Mouse (Mus musculus) forelimb bud, embryonic 11.5 days (tissue): ENCODE measurements at regions not wholly inside any gene's neighbourhood (a gene's known extent, or its start where the extent isn't known, plus 50 kb on each side); places are given as distances from the start of the nearest gene placed in this dataset.

Experiments used
- DNase-seq: peaks from one replicate; pipeline ENCODE4 v3.0.0-alpha.2; 2012; ENCODE audit warnings: low read depth, low spot score

DNA sequence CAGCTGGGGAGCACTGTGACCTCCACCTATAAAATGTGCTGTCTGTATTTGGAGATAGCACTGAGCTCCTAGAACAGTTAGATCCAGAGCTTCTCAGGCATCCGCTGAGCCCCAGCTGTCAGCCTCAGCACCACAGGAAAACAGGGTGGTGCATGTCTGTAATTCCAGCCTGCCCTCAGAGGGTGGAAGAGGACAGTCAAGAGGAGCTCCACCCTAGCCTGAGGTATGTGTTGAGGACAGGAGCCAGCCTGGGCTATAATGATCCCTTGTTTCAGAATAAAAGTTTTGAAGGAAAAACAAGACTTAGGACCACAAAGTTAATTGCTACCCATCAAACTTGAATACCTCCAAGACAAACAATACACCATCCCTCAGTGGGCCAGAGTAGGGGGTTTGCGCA is 139.8 kb upstream of the Gm765 start:
- no peak for DNase-seq

- no peak for DNase-seq
These were observed 125.0 kb upstream of the Gm765 start for GRCm38 (mm10) chr6:98467563-98467962.

DNA sequence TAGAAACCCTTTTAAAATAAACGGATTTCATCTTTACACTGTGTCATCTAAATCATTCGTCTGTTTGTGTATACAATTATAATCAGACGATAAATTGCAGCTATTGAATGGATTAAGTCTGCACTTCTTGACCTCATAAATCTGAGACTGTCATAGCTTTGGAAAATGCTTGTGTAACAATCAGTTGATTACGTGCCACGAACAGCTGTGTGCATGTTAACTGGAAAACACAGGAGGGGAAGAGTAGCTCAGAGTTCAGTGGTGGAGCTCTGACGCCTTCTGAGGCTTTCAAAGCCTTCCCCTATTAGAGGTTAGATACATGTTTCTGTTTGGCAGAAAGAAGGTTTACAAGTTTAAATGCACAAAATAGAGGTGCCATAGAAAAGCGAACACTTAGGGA is 109.7 kb upstream of the Gm765 start:
- peak; percentile 1 for DNase-seq

GRCm38 (mm10) chr6:98435676-98436075 is 93.1 kb upstream of the Gm765 start:
- DNase-seq, result peak; percentile 0

DNA sequence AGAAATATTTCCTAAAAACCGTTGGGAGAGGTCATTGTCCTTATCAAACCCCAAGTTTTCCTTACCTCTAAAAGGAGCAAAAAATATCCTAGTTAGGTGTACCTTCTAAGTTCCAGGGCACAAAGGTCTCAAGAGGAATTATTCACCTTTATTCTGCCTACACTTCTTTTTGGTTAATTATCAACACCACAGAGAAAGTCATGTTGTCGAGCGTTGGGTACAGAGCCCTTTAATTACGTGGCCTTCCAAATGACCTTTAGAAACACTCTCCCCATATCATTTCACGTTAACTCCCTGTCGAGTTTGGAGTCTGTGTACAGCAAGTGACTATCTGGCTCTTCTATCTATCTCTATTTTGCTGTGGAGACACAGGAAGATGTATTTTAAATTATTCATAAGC is 90.7 kb upstream of the Gm765 start:
- no peak for DNase-seq

DNA sequence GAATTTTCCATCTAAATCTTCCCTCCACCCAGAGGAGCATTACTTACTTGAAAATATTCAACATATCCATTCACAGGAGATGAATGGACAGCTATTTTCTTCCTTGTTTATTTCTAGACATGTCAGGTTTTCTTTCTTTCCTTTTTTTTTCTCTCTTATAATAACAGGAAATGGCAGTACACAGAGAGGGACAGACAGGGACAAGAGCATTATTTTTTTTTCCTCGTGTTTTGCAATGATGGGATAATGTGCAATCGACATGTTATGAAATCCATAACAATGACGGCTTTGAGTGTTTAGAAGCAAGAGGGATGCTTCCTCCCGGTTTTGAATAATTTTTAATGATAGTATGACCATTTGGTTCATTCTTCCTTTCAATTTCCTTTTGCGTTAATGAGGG is 86.6 kb upstream of the Gm765 start:
- no peak for DNase-seq

DNA sequence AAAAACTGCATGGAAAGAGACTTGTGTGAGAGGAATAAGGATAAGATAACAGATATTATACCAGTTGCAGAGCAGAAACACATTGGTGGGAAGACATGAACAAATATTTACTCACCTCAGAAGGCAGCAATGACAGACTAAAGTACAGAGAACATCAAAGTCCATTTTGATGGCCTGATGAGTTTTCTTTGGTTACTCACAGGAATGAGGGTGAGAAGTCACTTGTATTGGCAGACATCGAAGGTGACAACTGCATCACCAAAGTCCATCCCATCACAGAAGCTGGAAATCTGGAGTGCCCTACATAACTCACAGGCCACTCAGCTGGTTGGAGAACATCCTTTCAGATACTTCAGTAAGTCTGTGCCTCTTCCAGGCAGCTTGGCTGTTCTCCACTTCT is 60.1 kb upstream of the Gm765 start:
- DNase-seq, result no peak

- no peak for DNase-seq
These were observed 52.0 kb upstream of the Gm765 start for GRCm38 (mm10) chr6:98394589-98394988.
